Mouse (Mus musculus) cerebellum, postnatal 14 days (tissue): ENCODE measurements at regions not wholly inside any gene's neighbourhood (a gene's known extent, or its start where the extent isn't known, plus 50 kb on each side); places are given as distances from the start of the nearest gene placed in this dataset.
"Not testable (repeated sequence)": the region's sequence is repeated elsewhere in the genome, so short reads cannot be mapped to it uniquely, and the experiment has no call there.

Source experiments
- DNase-seq, 2 experiments: peaks; one replicate each; pipeline ENCODE4 v3.0.0; 2021; ENCODE audit warnings: mixed read lengths in 2 of 2

DNA sequence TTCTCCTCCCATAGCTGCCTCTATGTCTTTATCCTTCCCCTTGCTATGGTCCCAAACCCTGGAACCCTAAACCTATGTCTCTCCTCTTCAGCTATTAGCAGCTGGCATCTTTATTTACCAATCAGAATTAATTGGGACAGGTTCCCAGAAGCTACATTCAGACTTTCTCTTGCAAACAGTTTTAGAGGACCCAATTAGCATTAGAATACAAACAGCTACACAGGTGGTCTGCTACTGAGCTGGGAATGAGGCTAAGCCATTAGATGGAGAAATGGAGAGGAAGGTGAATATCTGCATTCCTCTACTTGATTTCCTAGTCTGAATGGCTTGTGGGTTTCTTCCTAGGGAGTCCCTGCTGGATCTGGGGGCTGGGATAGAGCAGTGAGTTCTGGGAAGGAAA is 611.9 kb downstream of the A830018L16Rik start:
- no peak for DNase-seq

DNA sequence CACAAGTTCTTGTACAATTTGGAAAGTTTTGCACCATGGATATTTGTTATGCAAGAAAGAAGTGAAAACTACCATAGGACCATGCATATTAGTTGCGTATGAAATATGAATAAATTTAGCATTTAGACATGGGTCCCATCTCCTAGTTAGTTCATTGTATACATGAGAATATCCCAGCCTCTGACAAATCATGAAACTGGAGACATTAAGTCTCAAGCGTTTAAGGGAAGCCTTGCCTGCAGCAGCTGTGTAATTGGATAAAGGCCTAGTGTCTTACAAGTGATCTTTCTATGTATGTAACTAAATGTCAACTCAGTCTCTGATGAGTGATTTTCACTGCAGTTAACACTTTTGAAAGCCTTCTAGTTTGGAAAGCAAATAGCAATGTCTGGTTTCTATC is 613.5 kb downstream of the A830018L16Rik start:
- DNase-seq, result no peak

DNA sequence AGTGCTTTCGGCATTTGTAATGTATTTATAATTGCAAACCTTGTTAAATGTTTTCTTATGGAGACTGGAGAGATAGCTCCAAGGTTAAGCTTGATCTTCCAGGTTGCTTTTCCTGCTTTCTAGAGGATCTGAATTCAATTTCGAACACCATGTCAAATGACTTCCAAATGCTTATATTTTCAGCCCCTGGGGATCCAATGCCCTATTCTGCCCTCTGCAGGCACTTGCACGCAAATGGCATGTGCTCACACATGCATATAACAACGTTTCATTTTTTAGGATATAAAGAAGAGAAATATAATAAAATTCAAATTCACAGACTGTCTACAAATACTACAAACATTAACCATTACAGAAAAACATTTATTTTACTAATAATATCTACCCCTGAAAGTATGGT is 614.2 kb downstream of the A830018L16Rik start:
- no peak for DNase-seq

DNA sequence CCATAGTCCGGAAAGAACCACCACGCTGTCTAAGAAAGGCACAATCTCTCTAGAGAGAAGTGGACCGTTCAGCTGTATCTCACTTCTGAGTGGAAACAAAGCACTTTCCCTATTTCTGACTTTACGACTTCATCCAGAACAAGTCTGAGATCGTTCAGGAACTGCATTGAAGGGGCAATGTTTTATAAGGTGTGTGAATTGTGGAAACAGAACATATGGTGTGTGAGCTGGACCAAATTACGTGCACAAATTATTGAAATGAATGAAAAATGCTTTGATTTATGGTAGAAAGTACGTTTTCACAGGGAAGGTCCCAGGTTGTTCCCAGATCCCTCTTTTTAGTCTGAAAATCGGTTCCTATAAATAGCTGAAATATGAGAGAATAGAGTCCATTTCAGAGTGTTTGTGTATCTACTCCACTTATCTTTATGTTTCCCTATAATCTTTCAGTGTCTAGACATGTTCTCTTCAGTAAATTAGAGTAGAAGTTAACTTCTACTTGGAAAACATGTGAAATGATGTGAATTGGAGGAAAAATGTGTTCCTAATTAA is 638.1 kb downstream of the A830018L16Rik start:
- DNase-seq, result no peak

DNA sequence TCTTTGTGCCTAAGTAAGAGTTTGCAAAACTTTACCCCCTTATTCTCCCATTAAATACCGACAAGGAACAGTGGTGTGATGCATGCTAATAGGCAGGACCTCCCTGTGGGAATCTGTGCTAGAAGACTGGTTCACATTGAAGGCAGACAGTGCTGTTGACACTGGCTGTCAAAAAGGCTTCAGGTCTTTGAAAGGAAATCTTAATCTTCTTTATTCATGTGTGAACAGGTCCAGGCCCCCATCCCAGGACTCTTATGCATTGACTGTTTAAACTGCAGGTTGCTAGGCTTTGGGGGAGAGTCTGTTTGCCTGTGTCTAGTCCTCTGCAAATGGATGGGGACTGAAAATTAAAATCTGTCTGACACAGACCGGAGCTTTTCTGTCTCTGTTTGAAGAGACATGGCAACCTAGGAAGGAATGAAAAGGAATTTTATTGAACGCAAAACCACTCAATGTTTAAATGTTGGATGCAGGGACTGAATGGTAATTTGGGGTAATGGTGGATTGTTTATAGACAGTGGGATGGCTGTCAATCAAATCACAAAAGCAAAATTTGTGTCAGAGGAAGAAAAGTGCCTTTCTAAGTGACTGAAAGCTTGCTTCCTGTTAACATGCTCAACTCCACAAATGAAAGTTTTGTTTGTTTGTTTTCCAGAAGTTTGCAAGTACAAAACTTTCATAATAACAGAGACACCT is 642.1 kb downstream of the A830018L16Rik start:
- no peak for DNase-seq

DNA sequence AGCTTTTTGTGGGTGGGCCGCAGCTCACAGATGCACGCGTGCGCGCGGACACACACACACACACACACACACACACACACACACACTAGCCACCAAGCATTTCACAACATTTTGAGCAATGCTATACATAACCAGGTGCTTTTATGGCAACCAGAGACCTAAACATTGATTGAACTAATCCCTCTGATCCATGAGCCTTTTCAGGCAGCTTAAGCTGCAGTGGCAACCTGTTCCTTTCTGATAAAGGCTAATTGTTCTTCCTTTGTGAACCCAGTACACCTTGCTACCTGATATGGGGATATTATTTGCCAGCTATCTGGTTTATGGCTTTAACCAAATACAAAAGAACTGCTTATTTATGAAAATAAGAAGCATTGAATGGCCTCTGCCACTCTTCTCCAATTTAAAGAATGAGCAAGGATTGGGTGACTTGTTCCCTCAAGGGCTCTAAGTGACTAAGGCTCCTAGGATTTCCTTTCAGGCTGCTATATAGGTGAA is 651.2 kb downstream of the A830018L16Rik start:
- no peak for DNase-seq

DNA sequence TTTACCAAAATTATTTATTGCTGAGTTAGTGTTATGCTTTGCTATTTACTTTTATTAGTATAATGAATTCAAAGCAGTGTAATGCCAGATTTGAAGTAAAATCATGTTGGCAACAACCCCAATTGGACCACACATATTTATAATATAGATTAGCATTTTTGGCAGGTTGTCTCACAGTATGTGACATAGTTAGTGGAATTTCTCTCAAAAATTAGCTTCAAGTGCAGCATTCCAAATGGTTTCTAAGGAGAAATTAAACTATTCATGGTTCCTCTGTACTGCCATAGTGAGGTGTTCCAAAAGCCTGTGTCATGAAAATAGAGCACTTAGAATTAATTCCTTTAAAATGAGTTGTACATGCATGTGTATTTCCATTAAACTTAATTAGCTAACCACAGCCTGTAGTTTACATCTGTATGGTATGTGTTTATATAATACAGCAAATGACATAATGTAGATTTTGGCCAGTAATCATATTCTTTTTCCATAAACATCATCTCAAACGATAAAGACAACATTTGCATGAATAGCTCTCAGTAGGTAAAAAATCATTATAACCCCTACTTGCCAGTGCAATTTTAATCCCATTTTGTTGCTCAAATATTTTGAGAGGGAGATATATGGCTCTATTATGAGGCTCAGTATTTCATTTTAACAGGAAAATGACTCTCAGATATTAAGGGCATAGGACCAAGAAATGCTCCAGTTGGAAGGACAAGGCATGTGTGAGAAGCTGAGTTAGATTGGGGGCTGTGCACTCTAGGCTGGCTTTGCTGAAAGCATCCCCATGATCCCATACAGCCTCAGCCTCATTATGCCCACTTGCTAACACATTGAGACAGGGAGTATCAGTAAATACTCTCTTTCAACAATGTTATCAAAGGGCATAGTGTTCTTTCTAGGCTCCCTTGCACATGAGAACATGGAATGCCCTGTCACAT is 678.9 kb downstream of the A830018L16Rik start:
- DNase-seq, result no peak

DNA sequence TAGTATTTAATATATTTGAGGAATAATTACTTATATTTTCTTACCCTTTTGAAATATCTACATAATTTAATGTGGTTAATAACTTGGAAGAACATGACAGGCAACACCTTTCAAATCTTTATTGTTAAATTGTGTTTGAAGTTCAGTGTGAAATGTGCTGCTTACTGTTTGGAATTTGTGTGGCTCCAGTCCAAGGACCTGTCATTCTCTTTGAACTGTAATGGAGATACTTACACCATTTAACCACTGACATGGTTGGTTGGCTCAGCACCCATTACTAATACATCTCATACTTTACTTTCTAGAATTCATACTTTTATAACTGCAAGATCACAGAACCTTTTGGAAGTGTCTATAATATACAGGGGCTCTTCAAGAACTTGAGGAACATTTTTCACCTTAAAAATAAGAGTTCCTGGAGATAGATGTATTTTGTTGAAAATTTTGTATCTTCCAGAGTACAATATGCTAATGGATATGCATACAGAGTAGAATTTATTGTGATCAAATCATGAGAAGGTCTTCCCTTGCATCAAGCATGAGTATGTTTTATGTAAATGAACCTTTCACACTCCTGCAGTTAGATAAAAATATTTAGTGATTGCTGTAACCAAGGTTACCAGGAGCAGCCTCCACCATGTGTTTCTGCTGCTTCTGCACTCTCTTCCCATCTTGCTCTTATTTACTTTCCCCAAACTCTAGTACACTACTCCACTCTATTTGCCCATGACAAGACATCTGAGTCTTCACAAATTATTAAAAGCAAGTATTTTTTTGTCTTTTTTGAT is 701.3 kb downstream of the A830018L16Rik start:
- no peak for DNase-seq

DNA sequence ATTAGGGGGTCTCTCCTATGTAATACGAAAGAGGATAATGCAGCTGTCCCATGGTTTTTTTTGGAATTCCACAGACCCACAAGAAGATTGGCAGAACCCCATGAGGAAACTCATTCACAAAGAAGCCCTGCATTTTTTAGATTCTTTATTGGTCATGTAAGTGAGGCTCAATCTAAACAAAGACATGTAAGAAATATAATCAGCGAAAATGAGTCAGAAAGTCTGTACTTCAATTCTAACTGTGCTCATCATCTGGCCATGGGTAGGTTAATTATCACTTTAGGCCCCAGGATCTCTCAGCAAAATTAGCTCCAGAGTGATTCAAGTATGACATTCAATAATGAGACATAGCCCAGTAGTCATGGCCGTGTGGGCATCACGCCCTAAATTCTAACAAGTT is 703.2 kb downstream of the A830018L16Rik start:
- DNase-seq, result no peak

DNA sequence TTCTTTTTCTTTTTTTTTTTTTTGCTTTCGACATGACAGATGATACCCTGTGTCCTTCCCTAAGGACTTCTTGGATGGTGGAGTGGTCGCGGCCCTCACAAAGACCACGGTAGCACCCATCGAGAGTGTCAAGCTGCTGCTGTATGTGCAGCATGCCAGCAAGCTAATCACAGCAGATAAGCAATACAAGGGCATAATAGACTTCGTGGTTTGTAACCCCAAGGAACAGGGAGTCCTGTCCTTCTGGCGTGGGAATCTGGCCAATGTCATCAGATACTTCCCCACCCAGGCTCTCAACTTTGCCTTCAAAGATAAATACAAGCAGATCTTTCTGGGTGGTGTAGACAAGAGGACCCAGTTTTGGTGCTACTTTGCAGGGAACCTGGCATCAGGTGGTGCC is 707.0 kb downstream of the A830018L16Rik start:
- no peak for DNase-seq

DNA sequence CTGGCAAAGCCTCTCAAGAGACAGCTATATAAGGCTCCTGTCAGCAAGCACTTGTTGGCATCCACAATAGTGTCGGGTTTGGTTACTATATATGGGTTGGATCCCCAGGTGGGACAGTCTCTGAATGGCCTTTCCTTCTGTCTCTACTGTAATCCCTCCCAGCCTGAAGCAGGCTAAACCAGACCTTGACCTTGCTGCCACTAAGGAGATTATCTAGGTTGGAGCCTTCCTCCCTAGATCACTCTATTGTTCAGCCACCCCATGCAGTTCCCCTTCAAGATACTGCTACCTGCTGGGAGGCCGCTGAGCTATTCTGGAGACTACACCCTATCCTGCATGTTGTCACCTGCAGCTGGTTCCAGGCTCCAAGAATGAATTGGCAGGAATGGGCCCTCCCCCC is 712.7 kb downstream of the A830018L16Rik start:
- not testable (repeated sequence) for DNase-seq

DNA sequence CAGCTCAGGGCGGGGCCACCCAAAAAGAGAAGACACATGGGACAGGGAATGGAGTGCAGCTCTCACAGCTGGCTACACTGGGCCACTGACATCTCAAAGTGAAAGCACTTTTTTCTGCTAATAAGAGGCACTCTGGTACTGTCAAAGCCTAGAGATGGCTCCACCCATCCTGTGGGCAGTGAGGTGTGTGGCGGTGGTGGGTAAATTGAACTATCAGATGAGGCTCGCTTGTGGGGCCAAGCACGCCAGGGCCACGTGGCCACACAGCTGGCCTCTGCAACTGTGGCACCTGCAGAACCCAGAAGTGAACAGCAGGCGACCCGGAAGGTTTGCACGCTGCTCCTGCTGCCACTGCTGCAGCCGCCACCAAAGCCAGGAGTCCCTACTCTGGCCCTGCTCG is 756.6 kb downstream of the A830018L16Rik start:
- no peak for DNase-seq

DNA sequence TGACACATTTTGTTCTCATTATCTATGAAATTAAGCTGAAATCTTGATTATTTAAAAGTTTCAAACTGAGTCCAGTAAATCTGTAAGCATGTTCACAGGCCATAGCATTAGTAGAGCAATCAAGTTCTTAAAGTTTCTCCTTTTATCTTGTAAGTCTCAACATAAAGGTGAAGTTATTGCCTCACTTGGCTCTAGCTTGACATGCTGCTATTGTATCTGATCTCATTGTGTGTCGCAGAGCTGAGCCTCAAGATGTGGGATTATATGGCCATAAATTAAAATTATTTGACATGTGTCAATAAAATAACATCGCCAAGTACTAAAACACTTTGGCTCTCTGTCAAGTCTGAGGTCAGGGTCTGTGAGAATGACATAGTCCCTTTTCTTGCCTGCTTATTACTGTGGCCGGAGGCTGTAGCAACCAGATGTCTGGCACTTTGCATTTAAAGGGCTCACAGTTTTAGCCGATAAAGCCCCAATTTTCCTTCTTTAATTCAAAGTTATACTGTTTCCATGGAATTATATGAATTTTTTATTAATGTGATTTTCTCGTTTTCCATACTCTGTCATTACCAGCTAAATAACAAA is 775.8 kb downstream of the A830018L16Rik start:
- DNase-seq, result no peak

DNA sequence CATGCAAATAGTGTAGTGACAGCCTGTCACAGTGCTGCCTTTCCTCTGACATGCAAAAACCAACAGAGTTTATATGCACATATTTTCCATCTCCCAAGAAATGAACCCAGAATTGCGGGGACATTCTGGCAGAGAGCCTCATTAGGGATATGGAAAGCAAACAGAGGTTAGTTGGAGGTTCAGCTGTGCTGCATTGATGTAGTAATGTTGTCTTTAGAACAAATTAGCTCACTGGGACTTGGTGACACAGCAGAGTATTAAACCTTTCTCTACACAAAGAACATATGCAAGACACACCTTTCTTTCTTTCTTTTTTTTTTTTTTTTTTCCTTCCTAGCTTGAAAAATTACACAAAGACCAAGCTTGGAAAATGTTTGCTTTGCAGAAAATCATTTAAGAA is 778.7 kb downstream of the A830018L16Rik start:
- DNase-seq, result no peak

DNA sequence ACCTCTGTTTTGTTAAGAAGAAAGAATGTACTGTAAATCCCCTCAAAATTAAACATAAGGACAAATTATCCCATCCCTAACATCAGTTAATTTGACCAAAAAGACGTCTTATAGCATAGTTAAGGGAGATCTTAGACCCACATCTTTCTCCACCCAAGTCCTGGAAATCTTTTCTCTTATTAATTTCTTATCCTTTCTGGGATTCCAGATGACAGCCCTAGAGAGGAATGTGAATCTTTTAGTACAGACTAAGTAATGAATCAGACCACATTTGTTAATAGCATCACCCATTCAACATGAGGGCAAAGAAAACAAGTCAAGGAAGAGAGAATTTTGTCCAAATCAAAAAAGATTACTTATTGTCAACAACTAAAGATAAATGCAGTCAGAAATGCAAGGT is 817.2 kb downstream of the A830018L16Rik start:
- DNase-seq, result no peak

DNA sequence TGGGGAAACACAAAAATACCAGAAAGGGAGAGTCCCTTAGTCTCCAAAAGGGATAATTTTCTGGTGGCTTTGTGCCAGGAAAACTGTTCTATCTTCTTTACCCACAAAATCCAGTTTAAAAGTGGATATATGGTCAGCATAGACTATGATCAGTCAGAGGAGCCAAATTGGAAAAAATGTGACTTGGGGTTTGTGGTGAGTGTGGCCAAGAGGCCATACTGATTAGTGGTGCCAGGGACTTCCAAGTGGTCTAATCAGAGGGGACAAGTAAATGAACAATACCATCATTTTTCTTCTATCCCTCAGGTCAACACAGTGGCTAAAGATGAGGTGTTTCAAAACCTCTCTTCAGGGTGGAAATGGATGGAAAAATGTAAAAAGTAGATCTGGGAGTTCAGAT is 828.2 kb downstream of the A830018L16Rik start:
- DNase-seq, result no peak

DNA sequence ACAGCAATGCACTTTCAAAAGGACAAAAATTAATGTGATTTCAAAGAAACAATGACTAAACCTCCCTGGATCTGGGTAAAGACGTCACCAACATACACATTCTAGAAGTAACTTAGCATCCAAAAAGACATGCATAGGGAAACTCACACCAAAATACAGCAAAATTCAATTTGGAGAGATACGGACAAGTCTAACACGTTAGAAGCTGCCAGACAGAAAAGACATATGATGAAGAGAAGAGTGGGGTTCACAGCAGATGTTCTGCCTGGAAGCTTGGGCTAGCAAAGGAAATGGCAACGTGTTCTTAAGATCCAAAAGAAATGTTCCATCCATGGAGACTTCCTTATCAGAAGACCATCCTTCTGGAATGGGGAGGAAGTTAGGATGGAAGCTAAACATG is 868.6 kb downstream of the A830018L16Rik start:
- DNase-seq, result no peak

DNA sequence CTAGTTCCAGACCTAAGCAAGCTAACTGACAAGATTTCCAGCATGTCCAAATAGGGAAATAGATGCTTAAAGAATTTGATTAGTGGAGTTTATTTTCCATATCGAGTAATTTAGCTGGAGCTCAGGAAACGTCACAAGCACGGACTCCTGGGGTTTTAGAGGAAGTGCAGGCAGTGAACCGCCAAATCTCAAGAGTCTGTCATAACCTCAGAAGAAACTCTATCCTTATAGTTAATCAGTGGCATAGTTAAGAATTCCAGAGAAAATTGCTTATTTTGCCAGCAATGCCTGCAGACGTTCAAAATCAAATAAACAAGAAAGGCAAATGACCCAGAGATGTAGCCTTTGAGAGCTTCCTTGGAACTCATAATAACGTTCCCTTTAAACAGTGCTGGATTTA is 871.6 kb downstream of the A830018L16Rik start:
- DNase-seq, result no peak

DNA sequence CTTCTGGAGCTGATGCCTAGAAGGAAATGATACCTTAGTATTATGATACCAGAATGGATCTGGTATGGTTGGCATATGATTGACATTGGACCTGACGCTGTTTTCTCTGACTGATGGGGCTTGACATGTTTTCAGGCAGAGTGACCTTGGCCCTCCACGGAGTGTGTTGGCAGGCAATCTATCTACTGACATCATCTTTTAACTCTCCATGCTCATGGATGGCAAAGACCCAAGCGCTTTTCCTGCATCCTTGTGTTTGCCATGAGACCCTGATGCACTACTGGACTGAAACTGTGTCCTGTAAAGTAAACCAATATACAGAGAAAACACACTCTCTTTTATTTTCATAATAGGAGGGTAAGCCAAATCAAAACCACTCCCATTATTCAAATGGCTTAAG is 872.1 kb downstream of the A830018L16Rik start:
- DNase-seq, result peak; percentile 16 to 32

DNA sequence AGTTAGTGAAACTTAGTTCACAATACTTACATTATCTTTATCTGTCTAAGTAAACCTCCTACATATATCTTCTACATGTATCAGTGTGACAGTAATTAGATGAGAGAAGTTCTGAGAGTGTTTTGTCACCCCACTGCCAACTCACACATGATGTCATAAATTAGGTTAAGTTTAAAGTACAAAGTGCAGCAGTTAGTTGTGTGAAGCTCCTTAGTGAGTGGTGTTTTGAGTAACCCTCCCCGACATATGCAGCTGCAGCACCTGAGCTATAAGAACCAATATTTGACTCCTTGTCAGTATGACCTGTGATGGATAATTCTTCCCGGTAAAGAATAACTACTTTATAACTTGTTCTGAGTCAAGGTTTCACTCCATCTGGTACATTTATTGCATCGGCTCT is 874.6 kb downstream of the A830018L16Rik start:
- no peak for DNase-seq

DNA sequence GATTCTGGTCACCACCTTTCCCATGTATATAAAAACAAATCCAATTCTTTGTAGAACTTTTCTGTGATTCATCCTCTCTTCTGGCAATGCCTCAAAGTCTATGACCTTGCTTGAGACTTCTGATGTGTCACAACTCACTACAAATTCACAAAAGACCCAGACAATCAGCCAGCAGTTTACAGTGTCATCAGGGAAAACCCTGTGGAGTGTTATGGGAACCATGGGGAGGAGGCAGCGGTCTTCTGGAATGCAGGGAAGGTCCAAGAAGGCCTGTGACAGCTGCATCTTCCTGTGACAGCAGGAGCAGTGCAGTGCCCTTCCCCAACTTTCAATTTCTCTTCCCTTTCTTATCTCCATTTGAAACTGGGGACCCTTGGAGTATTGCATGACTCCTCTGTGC is 877.9 kb downstream of the A830018L16Rik start:
- no peak for DNase-seq

DNA sequence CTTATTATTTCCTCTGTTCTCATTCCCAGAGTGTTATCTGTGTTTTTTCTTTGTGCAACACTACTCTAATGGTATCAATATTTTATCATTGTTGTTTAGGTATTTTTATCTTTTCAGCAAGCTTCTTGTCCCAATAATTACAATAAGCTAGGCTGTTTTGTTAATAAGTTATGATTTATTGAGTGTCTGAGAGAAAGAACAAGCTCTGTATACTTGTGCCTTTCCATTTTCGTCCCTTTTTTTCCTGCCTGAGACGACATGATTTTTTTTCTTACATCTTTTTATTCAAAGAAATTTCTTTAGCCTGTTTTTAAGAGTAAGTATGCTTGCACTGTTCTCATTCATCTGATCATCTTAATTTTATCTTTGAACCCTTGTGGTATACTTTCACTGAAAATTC is 904.1 kb downstream of the A830018L16Rik start:
- DNase-seq, result no peak
